Mouse (Mus musculus): ENCODE results near the gene Aip. TPM values are rescaled to one million over a fixed set of nuclear protein-coding genes. Genes with fewer than 3 reads are reported as not detected.

Gene Aip
- polyA plus RNA-seq, 1 experiment from 2014 or later, result 91.2 TPM

GRCm38 (mm10) chr19:4154437-4155222, 29.0 kb upstream of the Aip start:
- 80% methylated on average over 13 of the region's 13 CpGs for WGBS
- H3K4me2 ChIP-seq (ENCODE audit: low read depth, severe bottlenecking), result no peak overlapping the region
- no peaks in the 10 kb centered on the region for H3K9me3 ChIP-seq (ENCODE audit: control insufficient read depth, low read length)
- ATAC-seq (ENCODE audit: insufficient number of reproducible peaks, low FRiP score, low TSS enrichment, low read depth), result no peak
- H3K36me3 ChIP-seq (ENCODE audit: control insufficient read depth, insufficient read depth, low read length), result peaks cover 26% of the 10 kb centered on the region
- no peak overlapping the region for H3K27ac ChIP-seq (replicated peaks; ENCODE audit: low read depth, low read length)
- no peaks in the 10 kb centered on the region for H3K27me3 ChIP-seq (ENCODE audit: control insufficient read depth, insufficient read depth, low read length)
- H3K4me3 ChIP-seq (ENCODE audit: low read depth, low read length), result no peak overlapping the region
- H3K9ac ChIP-seq (ENCODE audit: low read length), result no peak overlapping the region
- DNase-seq (ENCODE audit: low spot score), result no peak
- no peaks in the 10 kb centered on the region for H3K4me1 ChIP-seq (ENCODE audit: control insufficient read depth, insufficient read depth, low read length)

GRCm38 (mm10) chr19:4153232-4153654, 27.6 kb upstream of the Aip start, which contains the start of gene Ptprcap:
Ptprcap (plus strand) TSS chr19:4153604.
- no peak for DNase-seq (ENCODE audit: low spot score)
- Histone ChIP-seq H3K27ac (replicated peaks; ENCODE audit: low read depth, low read length) (no peak within 1 kb of the TSS), H3K9me3 (ENCODE audit: control insufficient read depth, low read length) (no peaks in the 10 kb centered on the region), H3K9ac (ENCODE audit: low read length) (no peak within 1 kb of the TSS), H3K4me2 (ENCODE audit: low read depth, severe bottlenecking) (no peak within 1 kb of the TSS), H3K4me1 (ENCODE audit: control insufficient read depth, insufficient read depth, low read length) (peaks cover 8% of the 10 kb centered on the region), H3K4me3 (ENCODE audit: low read depth, low read length) (no peak within 1 kb of the TSS), H3K36me3 (ENCODE audit: control insufficient read depth, insufficient read depth, low read length) (peaks cover 23% of the 10 kb centered on the region), H3K27me3 (ENCODE audit: control insufficient read depth, insufficient read depth, low read length) (no peaks in the 10 kb centered on the region)
- no peak for ATAC-seq (ENCODE audit: insufficient number of reproducible peaks, low FRiP score, low TSS enrichment, low read depth)
- WGBS, result 76% methylated on average over 11 of the region's 11 CpGs

GRCm38 (mm10) chr19:4152445-4153231, 27.0 kb upstream of the Aip start:
- Histone ChIP-seq H3K27me3 (ENCODE audit: control insufficient read depth, insufficient read depth, low read length) (no peaks in the 10 kb centered on the region), H3K36me3 (ENCODE audit: control insufficient read depth, insufficient read depth, low read length) (peaks cover 21% of the 10 kb centered on the region), H3K27ac (replicated peaks; ENCODE audit: low read depth, low read length) (no peak overlapping the region), H3K9ac (ENCODE audit: low read length) (no peak overlapping the region), H3K4me1 (ENCODE audit: control insufficient read depth, insufficient read depth, low read length) (peaks cover 14% of the 10 kb centered on the region), H3K4me2 (ENCODE audit: low read depth, severe bottlenecking) (no peak overlapping the region), H3K9me3 (ENCODE audit: control insufficient read depth, low read length) (no peaks in the 10 kb centered on the region), H3K4me3 (ENCODE audit: low read depth, low read length) (no peak overlapping the region)
- ATAC-seq (ENCODE audit: insufficient number of reproducible peaks, low FRiP score, low TSS enrichment, low read depth) (no peak), DNase-seq (ENCODE audit: low spot score) (no peak)
- WGBS, result 85% methylated on average over 8 of the region's 8 CpGs

- WGBS, result 91% methylated on average over 5 of the region's 5 CpGs
- H3K4me2 ChIP-seq (ENCODE audit: low read depth, severe bottlenecking), result no peak overlapping the region
- no peak for DNase-seq (ENCODE audit: low spot score)
- no peaks in the 10 kb centered on the region for H3K9me3 ChIP-seq (ENCODE audit: control insufficient read depth, low read length)
- H3K4me1 ChIP-seq (ENCODE audit: control insufficient read depth, insufficient read depth, low read length), result peaks cover 15% of the 10 kb centered on the region
- no peak overlapping the region for H3K9ac ChIP-seq (ENCODE audit: low read length)
- H3K36me3 ChIP-seq (ENCODE audit: control insufficient read depth, insufficient read depth, low read length), result peaks cover 17% of the 10 kb centered on the region
- no peak for ATAC-seq (ENCODE audit: insufficient number of reproducible peaks, low FRiP score, low TSS enrichment, low read depth)
- no peaks in the 10 kb centered on the region for H3K27me3 ChIP-seq (ENCODE audit: control insufficient read depth, insufficient read depth, low read length)
- H3K4me3 ChIP-seq (ENCODE audit: low read depth, low read length), result no peak overlapping the region
- no peak overlapping the region for H3K27ac ChIP-seq (replicated peaks; ENCODE audit: low read depth, low read length)
These were observed 26.2 kb upstream of the Aip start for GRCm38 (mm10) chr19:4151898-4152297.

GRCm38 (mm10) chr19:4151488-4151860, 25.8 kb upstream of the Aip start:
- Histone ChIP-seq H3K9ac (ENCODE audit: low read length) (no peak overlapping the region), H3K4me2 (ENCODE audit: low read depth, severe bottlenecking) (no peak overlapping the region), H3K4me1 (ENCODE audit: control insufficient read depth, insufficient read depth, low read length) (peaks cover 15% of the 10 kb centered on the region), H3K27me3 (ENCODE audit: control insufficient read depth, insufficient read depth, low read length) (no peaks in the 10 kb centered on the region), H3K4me3 (ENCODE audit: low read depth, low read length) (no peak overlapping the region), H3K36me3 (ENCODE audit: control insufficient read depth, insufficient read depth, low read length) (peaks cover 17% of the 10 kb centered on the region), H3K27ac (replicated peaks; ENCODE audit: low read depth, low read length) (no peak overlapping the region), H3K9me3 (ENCODE audit: control insufficient read depth, low read length) (no peaks in the 10 kb centered on the region)
- DNase-seq (ENCODE audit: low spot score) (no peak), ATAC-seq (ENCODE audit: insufficient number of reproducible peaks, low FRiP score, low TSS enrichment, low read depth) (no peak)
- WGBS, result 72% methylated on average over 5 of the region's 5 CpGs

GRCm38 (mm10) chr19:4150567-4151487, 25.2 kb upstream of the Aip start:
- Histone ChIP-seq H3K4me1 (ENCODE audit: control insufficient read depth, insufficient read depth, low read length) (peaks cover 15% of the 10 kb centered on the region), H3K27ac (replicated peaks; ENCODE audit: low read depth, low read length) (no peak overlapping the region), H3K27me3 (ENCODE audit: control insufficient read depth, insufficient read depth, low read length) (no peaks in the 10 kb centered on the region), H3K9ac (ENCODE audit: low read length) (no peak overlapping the region), H3K36me3 (ENCODE audit: control insufficient read depth, insufficient read depth, low read length) (peaks cover 11% of the 10 kb centered on the region), H3K4me3 (ENCODE audit: low read depth, low read length) (no peak overlapping the region), H3K4me2 (ENCODE audit: low read depth, severe bottlenecking) (no peak overlapping the region), H3K9me3 (ENCODE audit: control insufficient read depth, low read length) (no peaks in the 10 kb centered on the region)
- 91% methylated on average over 22 of the region's 22 CpGs for WGBS
- ATAC-seq (ENCODE audit: insufficient number of reproducible peaks, low FRiP score, low TSS enrichment, low read depth) (no peak), DNase-seq (ENCODE audit: low spot score) (no peak)

- no peak overlapping the region for H3K27ac ChIP-seq (replicated peaks; ENCODE audit: low read depth, low read length)
- H3K4me1 ChIP-seq (ENCODE audit: control insufficient read depth, insufficient read depth, low read length), result peaks cover 15% of the 10 kb centered on the region
- no peaks in the 10 kb centered on the region for H3K27me3 ChIP-seq (ENCODE audit: control insufficient read depth, insufficient read depth, low read length)
- no peak overlapping the region for H3K4me2 ChIP-seq (ENCODE audit: low read depth, severe bottlenecking)
- H3K36me3 ChIP-seq (ENCODE audit: control insufficient read depth, insufficient read depth, low read length), result peaks cover 11% of the 10 kb centered on the region
- no peak overlapping the region for H3K9ac ChIP-seq (ENCODE audit: low read length)
- DNase-seq (ENCODE audit: low spot score) (no peak), ATAC-seq (ENCODE audit: insufficient number of reproducible peaks, low FRiP score, low TSS enrichment, low read depth) (no peak)
- 96% methylated on average over 17 of the region's 17 CpGs for WGBS
- no peak overlapping the region for H3K4me3 ChIP-seq (ENCODE audit: low read depth, low read length)
- H3K9me3 ChIP-seq (ENCODE audit: control insufficient read depth, low read length), result no peaks in the 10 kb centered on the region
These were observed 24.3 kb upstream of the Aip start for GRCm38 (mm10) chr19:4149764-4150461.

Measured in limb, embryonic 11.5 days (tissue).